Mouse (Mus musculus) hindbrain, postnatal 0 days (tissue): ENCODE measurements at regions not wholly inside any gene's neighbourhood (a gene's known extent, or its start where the extent isn't known, plus 50 kb on each side); places are given as distances from the start of the nearest gene placed in this dataset.
"Not testable (repeated sequence)": the region's sequence is repeated elsewhere in the genome, so short reads cannot be mapped to it uniquely, and the experiment has no call there.

Experiments used
- ATAC-seq: fragments of 200-750 bp; cut with Nextera tagmentation; 2 replicates; pipeline ENCODE4 v1.8.0; 2017; ENCODE audit warnings: mild to moderate bottlenecking, moderate TSS enrichment, moderate library complexity
- DNase-seq: peaks from one replicate; pipeline ENCODE4 v3.0.0-alpha.2; 2015; ENCODE audit warnings: low spot score
- H3K27ac ChIP-seq: fragments of 300-500 bp; sonication (generic); 2 replicates; pipeline ENCODE4 v1.5.1; 2014; ENCODE audit warnings: mild to moderate bottlenecking
- H3K27me3 ChIP-seq: fragments of 300-500 bp; sonication (generic); 2 replicates; pipeline ENCODE4 v1.6.1; 2014; ENCODE audit warnings: low read length, mixed read lengths; ENCODE audit not compliant: insufficient read depth
- H3K36me3 ChIP-seq: fragments of 300-500 bp; sonication (generic); 2 replicates; pipeline ENCODE4 v1.6.1; 2014; ENCODE audit warnings: low read length, mixed read lengths; ENCODE audit not compliant: insufficient read depth
- H3K4me1 ChIP-seq: fragments of 300-500 bp; sonication (generic); 2 replicates; pipeline ENCODE4 v1.6.1; 2014; ENCODE audit warnings: antibody characterized with exemption, low read length, mixed read lengths; ENCODE audit not compliant: insufficient read depth
- H3K4me2 ChIP-seq: fragments of 300-500 bp; sonication (generic); 2 replicates; pipeline ENCODE4 v1.6.1; 2014; ENCODE audit warnings: low read depth, mild to moderate bottlenecking, low read length, moderate library complexity, mixed read lengths
- H3K4me3 ChIP-seq: fragments of 300-500 bp; sonication (generic); 2 replicates; pipeline ENCODE4 v1.5.1; 2014; ENCODE audit warnings: low read length
- H3K9ac ChIP-seq: fragments of 300-500 bp; sonication (generic); replicated peaks from 2 replicates; pipeline ENCODE4 v1.6.1; 2014; ENCODE audit warnings: mild to moderate bottlenecking, low read length, moderate library complexity, mixed read lengths
- H3K9me3 ChIP-seq: fragments of 300-500 bp; sonication (generic); 2 replicates; pipeline ENCODE4 v1.6.1; 2016; ENCODE audit warnings: low read length, mixed read lengths
- CTCF ChIP-seq: IDR thresholded peaks from 2 replicates; pipeline ENCODE4 v1.5.1; 2016; ENCODE audit warnings: antibody characterized with exemption, control low read depth, low read depth
- WGBS: fragments of 180-500 bp; shearing (Covaris S2); extraction: QIAGEN DNeasy Blood & Tissue Kit; methylation state at CpG from one replicate; pipeline ENCODE4 v1.1.7; 2014; 5-methylcytosine and 5-hydroxymethylcytosine counted together

DNA sequence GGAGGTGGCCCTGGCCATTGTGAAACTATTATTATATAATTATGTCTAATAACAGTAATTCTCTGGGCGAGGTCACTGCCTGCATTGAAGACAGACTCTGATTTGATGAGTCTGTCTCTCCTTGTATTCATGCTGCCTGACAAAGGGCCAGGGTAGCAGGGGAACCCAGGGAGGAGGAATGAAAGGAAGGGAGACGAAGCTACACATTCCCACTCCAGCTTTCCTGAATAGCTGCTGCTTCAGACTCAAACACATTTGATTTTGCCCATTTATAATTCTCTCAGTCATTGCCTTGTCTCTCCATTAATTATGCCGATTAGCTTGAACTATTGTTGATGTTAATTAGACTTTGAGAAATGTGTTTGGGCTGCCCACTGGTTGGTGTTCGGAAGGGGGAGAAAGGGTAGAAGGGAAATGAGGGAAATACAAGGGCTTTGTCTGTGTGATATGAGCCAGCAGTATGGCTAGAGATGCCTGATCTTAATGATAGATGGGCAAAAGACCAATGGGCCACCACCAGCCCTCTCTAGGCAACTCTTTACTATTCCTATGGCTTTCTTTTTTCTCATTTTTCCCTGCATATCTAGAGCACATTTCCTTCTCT, 881.8 kb downstream of the Gm9195 start:
- 50% methylated on average over 4 of the region's 4 CpGs for WGBS
- Histone ChIP-seq H3K9ac (no peak overlapping the region), H3K4me1 (no peaks in the 10 kb centered on the region), H3K27ac (no peak overlapping the region), H3K4me3 (no peak overlapping the region), H3K4me2 (no peak overlapping the region), H3K36me3 (no peaks in the 10 kb centered on the region), H3K9me3 (no peaks in the 10 kb centered on the region), H3K27me3 (no peaks in the 10 kb centered on the region)
- no peak for TF ChIP-seq CTCF
- DNase-seq (no peak), ATAC-seq (no peak)

DNA sequence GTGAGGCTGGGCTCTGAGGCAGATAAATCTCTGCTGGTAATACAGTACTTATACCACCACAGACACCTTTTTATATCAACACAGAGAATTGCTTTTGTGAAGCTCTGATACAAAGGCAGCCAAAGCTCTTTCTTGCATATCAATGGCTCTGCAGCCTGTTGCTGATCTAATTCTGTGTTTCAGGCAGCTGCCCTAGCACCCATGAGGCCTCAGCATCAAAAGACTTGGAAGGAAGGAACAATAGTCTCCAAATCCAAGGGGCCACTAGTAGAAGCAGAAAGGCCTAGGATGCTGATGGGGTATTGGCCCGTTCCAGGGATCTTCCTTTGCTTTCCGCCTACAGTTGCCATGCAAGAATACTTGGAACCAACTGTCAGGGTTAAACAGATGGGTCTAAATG, 887.9 kb downstream of the Gm9195 start:
- DNase-seq (peak; percentile 5), ATAC-seq (no peak)
- TF ChIP-seq CTCF: no peak

DNA sequence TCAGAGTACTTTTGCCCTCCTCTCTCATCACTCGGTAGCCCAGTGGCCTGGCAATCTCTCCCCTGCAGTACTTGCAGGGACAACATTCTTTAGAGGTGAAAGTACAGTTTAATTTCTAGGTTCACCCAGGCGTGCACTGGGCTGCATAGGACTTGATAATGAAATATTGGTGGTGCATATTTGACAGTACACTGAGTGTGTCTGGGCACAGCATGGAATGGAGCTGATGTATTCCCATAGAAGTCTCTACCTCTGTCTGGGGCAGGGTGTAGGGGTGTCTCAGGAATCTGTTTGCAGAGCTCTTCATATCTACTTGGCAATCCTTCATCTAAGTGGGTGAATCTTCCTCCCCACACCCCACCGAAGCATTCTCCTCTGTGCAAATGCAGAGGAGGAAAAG, 893.8 kb downstream of the Gm9195 start:
- H3K9me3 ChIP-seq: no peaks in the 10 kb centered on the region
- no peaks in the 10 kb centered on the region for H3K4me1 ChIP-seq
- WGBS: 73% methylated on average over 3 of the region's 3 CpGs
- H3K9ac ChIP-seq: no peak overlapping the region
- H3K4me2 ChIP-seq: no peak overlapping the region
- no peak overlapping the region for H3K4me3 ChIP-seq
- H3K27me3 ChIP-seq: no peaks in the 10 kb centered on the region
- no peak for TF ChIP-seq CTCF
- no peak overlapping the region for H3K27ac ChIP-seq
- H3K36me3 ChIP-seq: no peaks in the 10 kb centered on the region
- DNase-seq (no peak), ATAC-seq (no peak)

More for the DNA sequence above, 887.9 kb downstream of the Gm9195 start:
- WGBS: 37% methylated on average over 2 of the region's 2 CpGs
- Histone ChIP-seq H3K4me1 (0 out of 2 replicates have a peak, but pooled peaks cover 4% of the 10 kb centered on the region), H3K27me3 (no peaks in the 10 kb centered on the region), H3K36me3 (no peaks in the 10 kb centered on the region), H3K27ac (no peak overlapping the region), H3K4me2 (no peak overlapping the region), H3K9ac (no peak overlapping the region), H3K9me3 (no peaks in the 10 kb centered on the region), H3K4me3 (no peak overlapping the region)

DNA sequence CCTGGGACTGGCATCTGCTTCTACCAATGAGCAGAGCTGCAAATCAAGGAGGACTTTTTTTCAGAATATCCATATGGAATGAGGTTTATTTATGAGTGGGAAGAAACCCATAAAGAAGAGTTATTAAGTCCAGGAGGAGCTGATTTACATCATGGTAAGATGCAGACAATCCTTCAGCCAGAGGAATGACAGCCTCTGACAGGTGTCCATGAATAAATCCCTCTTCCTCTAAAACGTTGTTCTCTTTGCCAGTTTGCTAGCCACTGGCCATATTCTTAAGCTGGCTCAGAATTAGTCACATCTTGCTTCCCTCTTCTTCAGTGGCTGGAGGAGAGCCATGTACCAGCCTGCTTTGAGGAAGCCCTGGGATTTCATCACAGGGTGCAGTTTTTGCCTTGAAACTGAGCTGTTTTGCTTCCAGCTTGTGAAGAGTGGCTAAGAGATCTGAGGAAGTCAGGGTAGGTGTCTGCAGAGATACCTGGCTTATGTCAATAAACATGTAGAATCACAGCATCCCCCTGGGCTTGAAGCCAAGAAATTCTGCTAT, 902.9 kb downstream of the Gm9195 start:
- DNase-seq (peak; percentile 10), ATAC-seq (no peak)
- Histone ChIP-seq H3K4me3 (no peak overlapping the region), H3K9ac (no peak overlapping the region), H3K36me3 (no peaks in the 10 kb centered on the region), H3K27ac (no peak overlapping the region), H3K9me3 (no peaks in the 10 kb centered on the region), H3K27me3 (no peaks in the 10 kb centered on the region), H3K4me2 (no peak overlapping the region), H3K4me1 (no peaks in the 10 kb centered on the region; the same call in 1 of the 2 replicates)
- no peak for TF ChIP-seq CTCF
- WGBS: 44% methylated on average over 1 of the region's 1 CpGs

DNA sequence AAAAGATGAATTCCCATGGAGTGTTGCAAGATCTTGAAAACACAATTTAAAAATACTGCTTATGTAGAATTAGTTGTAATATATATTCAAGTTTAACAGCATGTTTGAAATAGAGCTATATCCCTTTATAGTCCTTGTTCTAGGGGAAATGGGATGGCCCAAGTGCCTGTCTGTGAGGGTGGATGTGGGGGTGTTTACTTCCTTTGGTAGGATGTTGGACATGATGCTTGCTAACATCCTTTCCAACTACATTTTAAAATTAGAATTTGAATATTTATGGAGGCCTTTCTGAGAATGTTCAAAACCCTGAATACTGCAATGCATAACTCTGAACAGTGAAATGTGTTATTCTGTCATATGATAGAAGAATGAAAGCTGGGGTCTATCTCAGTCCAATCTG, 903.6 kb downstream of the Gm9195 start:
- no peaks in the 10 kb centered on the region for H3K9me3 ChIP-seq
- no peak overlapping the region for H3K9ac ChIP-seq
- H3K27me3 ChIP-seq: no peaks in the 10 kb centered on the region
- no peaks in the 10 kb centered on the region; the same call in 1 of the 2 replicates for H3K4me1 ChIP-seq
- no peak overlapping the region for H3K4me2 ChIP-seq
- no peak overlapping the region for H3K27ac ChIP-seq
- no peak for DNase-seq
- H3K4me3 ChIP-seq: no peak overlapping the region
- ATAC-seq: no peak
- TF ChIP-seq CTCF: no peak
- no peaks in the 10 kb centered on the region for H3K36me3 ChIP-seq

DNA sequence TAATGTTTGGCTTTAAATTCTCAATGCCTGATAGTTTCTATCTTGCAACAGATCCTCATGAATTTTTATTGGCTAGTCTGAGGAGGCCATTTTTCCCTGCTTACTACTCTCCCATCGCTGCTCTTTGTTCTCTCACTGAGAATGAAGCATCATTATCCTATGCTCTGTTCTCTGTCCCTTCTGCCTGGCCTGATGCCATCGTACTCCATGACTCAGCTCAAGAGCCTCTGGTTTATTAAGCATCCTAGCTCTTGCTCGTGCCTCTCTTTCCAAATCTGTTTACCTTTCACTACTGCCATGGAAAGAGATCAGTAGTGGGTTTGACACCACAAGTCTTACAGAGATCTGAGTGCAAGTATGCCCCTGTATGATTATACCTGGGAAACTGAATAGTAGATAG, 926.8 kb downstream of the Gm9195 start:
- Histone ChIP-seq H3K27me3 (no peaks in the 10 kb centered on the region), H3K4me1 (no peaks in the 10 kb centered on the region), H3K9ac (no peak overlapping the region), H3K36me3 (no peaks in the 10 kb centered on the region), H3K9me3 (no peaks in the 10 kb centered on the region), H3K4me3 (no peak overlapping the region), H3K4me2 (no peak overlapping the region), H3K27ac (no peak overlapping the region)
- ATAC-seq (no peak), DNase-seq (no peak)
- 78% methylated on average over 3 of the region's 3 CpGs for WGBS
- no peak for TF ChIP-seq CTCF

DNA sequence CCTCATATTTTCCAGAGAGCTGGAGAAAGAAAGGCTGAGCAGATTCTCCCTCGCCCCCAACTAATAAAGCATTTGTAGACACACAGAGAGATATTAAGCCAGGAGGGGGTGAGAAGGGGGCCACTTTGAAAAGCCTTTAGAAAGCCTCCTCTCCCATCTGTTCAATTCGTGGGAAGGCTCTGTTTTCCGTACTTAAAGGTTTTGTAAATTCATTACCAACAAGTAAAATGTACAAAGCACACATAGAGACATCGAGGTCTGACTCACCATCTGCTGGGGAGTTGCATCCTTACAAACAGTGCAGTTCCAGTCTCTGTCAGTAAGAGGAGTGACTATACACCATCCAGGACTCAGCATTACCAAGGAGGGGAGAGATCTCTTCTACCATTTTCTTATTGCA, 929.7 kb downstream of the Gm9195 start:
- Histone ChIP-seq H3K27me3 (no peaks in the 10 kb centered on the region), H3K4me1 (no peaks in the 10 kb centered on the region), H3K27ac (no peak overlapping the region), H3K9me3 (no peaks in the 10 kb centered on the region), H3K36me3 (no peaks in the 10 kb centered on the region), H3K4me3 (no peak overlapping the region), H3K9ac (no peak overlapping the region), H3K4me2 (no peak overlapping the region)
- ATAC-seq (no peak), DNase-seq (no peak)
- WGBS: 65% methylated on average over 4 of the region's 4 CpGs
- no peak for TF ChIP-seq CTCF

DNA sequence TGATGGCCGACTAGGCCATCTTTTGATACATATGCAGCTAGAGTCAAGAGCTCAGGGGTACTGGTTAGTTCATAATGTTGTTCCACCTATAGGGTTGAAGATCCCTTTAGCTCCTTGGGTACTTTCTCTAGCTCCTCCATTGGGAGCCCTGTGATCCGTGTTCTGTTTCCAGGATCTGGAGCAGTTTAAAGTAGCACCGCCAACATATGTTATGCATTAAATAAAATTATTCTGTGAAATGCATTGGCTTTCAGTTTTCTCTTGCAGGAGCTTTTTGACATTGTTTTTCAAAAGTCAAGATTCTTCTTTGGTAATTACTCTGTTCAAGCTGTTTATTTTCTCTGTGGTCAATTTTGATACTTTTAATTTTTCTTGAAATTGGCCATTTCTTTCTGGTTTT, 937.3 kb downstream of the Gm9195 start:
- not testable (repeated sequence) for H3K27ac ChIP-seq, H3K27me3 ChIP-seq, H3K4me2 ChIP-seq, H3K9ac ChIP-seq, DNase-seq, H3K9me3 ChIP-seq, ATAC-seq, H3K36me3 ChIP-seq, H3K4me3 ChIP-seq, H3K4me1 ChIP-seq
- 86% methylated on average over 2 of the region's 3 CpGs for WGBS
